Mouse (Mus musculus): Measurements from ENCODE around the gene Rnf40. TPM values are rescaled to one million over a fixed set of nuclear protein-coding genes. Genes with fewer than 3 reads are reported as not detected.
A peak's percentile ranks its signal among the peaks of the same experiment; 100 is the strongest.

Gene Rnf40
- total RNA-seq, 1 experiment = 71.0 TPM

DNA sequence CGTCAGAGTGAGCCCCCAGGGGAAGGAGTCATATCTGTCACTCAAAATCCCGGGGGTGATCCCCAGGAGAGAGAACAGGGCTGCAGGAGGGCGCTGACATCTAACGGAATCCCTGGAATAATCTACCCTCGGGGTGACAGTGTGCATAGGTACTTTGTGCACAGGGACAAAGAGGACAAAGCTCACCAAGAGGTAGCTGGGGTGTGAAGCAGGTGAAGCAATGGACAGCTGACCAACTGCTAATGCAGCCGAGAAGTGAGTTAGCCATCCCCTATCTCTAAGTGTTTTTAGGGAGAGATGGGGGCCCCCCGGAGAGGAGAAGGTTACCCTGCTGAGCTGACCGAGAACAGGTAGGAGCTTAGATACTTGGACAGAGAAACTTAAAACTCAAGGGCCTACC is 25.5 kb downstream of the Rnf40 start:
- Histone ChIP-seq H3K4me1 (ENCODE audit: control insufficient read depth in 2 of 2, insufficient read depth in 2 of 2, low read length in 2 of 2, poor library complexity in 1 of 2) (peaks cover 0 to 3% of the 10 kb centered on the region in 2 experiments; a peak in 1 of 4 replicates), H3K36me3 (ENCODE audit: control insufficient read depth, insufficient read depth, low read length, poor library complexity, severe bottlenecking) (peaks cover 30% of the 10 kb centered on the region), H3K27ac (ENCODE audit: insufficient read depth, low read depth, low read length, poor library complexity, severe bottlenecking) (no peak overlapping the region), H3K4me3 (ENCODE audit: insufficient read depth in 1 of 2, low read depth in 1 of 2, low read length in 2 of 2, poor library complexity in 1 of 2, severe bottlenecking in 1 of 2) (peak overlapping the region; percentile 56 to 80; a peak in 3 of 4 replicates), H3K9ac (ENCODE audit: insufficient read depth, low read depth, low read length, poor library complexity, severe bottlenecking) (peak overlapping the region; percentile 85), H3K9me3 (ENCODE audit: control insufficient read depth, insufficient read depth, low read depth, low read length) (peaks cover 23% of the 10 kb centered on the region)
- TF ChIP-seq ZNF384 (IDR thresholded peaks at IDR 0.05; ENCODE audit: low read depth, low read length) (no peak), HCFC1 (IDR thresholded peaks at IDR 0.05; ENCODE audit: borderline replicate concordance, insufficient read depth, low read length) (no peak), MAFK (IDR thresholded peaks at IDR 0.05; ENCODE audit: insufficient read depth, low read depth, low read length) (no peak), ZC3H11A (IDR thresholded peaks at IDR 0.05; ENCODE audit: borderline replicate concordance, low read depth, low read length) (no peak), CHD2 (IDR thresholded peaks at IDR 0.05; ENCODE audit: low read depth, low read length) (no peak)
- in situ Hi-C loops (cut with MboI; ENCODE audit: low sequenced_read_pairs in 2 of 2, unreplicated experiment in 2 of 2) = no loop called here
- DNase-seq (ENCODE audit: low read depth, low spot score) = no peak

DNA sequence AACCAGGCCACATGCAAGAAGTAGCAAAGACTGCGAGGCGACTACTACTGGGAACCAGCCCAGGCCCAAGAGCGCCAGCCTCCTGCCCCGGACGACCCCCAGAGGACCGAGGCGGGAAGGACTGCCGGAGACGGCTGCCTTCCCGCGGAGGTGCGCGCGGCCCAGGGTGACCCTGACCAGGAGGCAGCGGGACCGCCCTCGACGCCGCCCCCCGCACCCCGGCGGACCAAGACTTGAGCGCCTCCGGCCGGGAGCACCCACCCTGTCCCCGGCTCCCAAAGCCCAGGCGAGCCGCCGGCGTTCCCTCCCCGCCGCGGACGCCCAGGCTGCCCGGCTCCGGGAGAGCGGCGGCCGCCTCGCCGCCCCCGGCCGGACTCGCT is 25.9 kb downstream of the Rnf40 start:
- Histone ChIP-seq H3K9ac (ENCODE audit: insufficient read depth, low read depth, low read length, poor library complexity, severe bottlenecking) (peak overlapping the region; percentile 85), H3K36me3 (ENCODE audit: control insufficient read depth, insufficient read depth, low read length, poor library complexity, severe bottlenecking) (peaks cover 30% of the 10 kb centered on the region), H3K4me1 (ENCODE audit: control insufficient read depth in 2 of 2, insufficient read depth in 2 of 2, low read length in 2 of 2, poor library complexity in 1 of 2) (peaks cover 0 to 3% of the 10 kb centered on the region in 2 experiments; a peak in 1 of 4 replicates), H3K4me3 (ENCODE audit: insufficient read depth in 1 of 2, low read depth in 1 of 2, low read length in 2 of 2, poor library complexity in 1 of 2, severe bottlenecking in 1 of 2) (peak overlapping the region; percentile 56 to 80; a peak in 3 of 4 replicates), H3K9me3 (ENCODE audit: control insufficient read depth, insufficient read depth, low read depth, low read length) (peaks cover 22% of the 10 kb centered on the region), H3K27ac (ENCODE audit: insufficient read depth, low read depth, low read length, poor library complexity, severe bottlenecking) (no peak overlapping the region; the same call in 1 of the 2 replicates)
- DNase-seq (ENCODE audit: low read depth, low spot score) = no peak
- in situ Hi-C loops (cut with MboI; ENCODE audit: low sequenced_read_pairs in 2 of 2, unreplicated experiment in 2 of 2) = no loop called here
- no peak for TF ChIP-seq HCFC1 (IDR thresholded peaks at IDR 0.05; ENCODE audit: borderline replicate concordance, insufficient read depth, low read length)
- no peak for TF ChIP-seq MAFK (IDR thresholded peaks at IDR 0.05; ENCODE audit: insufficient read depth, low read depth, low read length)
- TF ChIP-seq ZNF384 (IDR thresholded peaks at IDR 0.05; ENCODE audit: low read depth, low read length) = no peak
- no peak for TF ChIP-seq ZC3H11A (IDR thresholded peaks at IDR 0.05; ENCODE audit: borderline replicate concordance, low read depth, low read length)
- no peak for TF ChIP-seq CHD2 (IDR thresholded peaks at IDR 0.05; ENCODE audit: low read depth, low read length)

DNA sequence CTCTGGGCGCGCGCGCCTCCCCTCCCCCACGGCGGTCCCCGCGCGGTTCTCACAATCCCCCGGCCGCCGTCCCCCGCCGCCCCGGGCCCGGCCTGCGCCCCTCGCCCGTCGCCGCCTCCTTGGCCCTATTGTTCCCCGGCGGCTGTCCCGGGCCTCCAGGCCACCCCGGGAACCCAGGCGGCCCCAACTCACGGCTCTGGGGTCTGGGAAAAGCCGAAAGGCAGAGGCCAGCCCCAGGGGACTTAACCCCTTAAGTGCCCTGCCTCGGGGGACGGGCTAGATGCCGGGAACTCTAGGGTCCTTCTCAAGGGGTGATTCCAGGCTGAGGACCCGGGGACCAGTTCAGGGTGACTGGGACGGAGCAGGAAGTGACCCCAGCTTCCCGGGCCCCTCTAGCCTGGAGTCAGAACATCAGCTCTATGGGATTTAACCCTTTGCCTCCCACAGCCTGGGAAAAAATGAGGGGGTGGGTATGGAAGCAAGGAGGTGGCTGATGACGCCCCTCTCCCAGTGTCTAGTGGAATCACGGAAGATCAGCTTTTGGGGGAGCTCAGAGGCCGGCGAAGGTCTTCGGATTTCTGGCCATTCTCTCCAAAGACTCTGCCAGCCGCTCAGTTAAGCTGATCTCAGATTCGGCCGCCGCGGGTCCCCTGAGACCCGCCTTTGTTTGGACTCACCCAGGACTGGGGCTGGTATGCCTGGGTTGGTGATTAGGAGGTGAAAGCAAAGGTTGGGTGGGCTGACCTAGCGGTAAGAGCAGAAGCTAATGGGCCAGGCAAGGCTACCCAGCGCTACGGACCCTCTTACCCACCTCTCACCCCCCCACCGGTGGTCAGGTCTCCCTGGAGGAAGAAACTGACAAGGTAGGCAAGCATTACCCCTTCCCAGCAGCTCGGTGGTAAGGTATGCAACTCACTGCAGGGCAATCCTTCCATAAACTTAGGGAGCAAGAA is 26.6 kb downstream of the Rnf40 start, which contains the start of gene Zfp629:
Gene Zfp629 (minus strand): TSS at position 907 of the 953 bp plus-strand sequence.
- in situ Hi-C loops (cut with MboI; ENCODE audit: low sequenced_read_pairs in 2 of 2, unreplicated experiment in 2 of 2) = no loop called here
- peaks cover 26% of the 10 kb centered on the region for H3K36me3 ChIP-seq (ENCODE audit: control insufficient read depth, insufficient read depth, low read length, poor library complexity, severe bottlenecking)
- H3K4me1 ChIP-seq (ENCODE audit: control insufficient read depth in 2 of 2, insufficient read depth in 2 of 2, low read length in 2 of 2, poor library complexity in 1 of 2) = peaks cover 0 to 3% of the 10 kb centered on the region in 2 experiments; a peak in 1 of 4 replicates
- peak within 1 kb of the TSS; percentile 80 to 98 for H3K4me3 ChIP-seq (ENCODE audit: insufficient read depth in 1 of 2, low read depth in 1 of 2, low read length in 2 of 2, poor library complexity in 1 of 2, severe bottlenecking in 1 of 2)
- H3K27ac ChIP-seq (ENCODE audit: insufficient read depth, low read depth, low read length, poor library complexity, severe bottlenecking) = no peak within 1 kb of the TSS; the same call in 1 of the 2 replicates
- TF ChIP-seq MAFK (IDR thresholded peaks at IDR 0.05; ENCODE audit: insufficient read depth, low read depth, low read length) = no peak
- TF ChIP-seq HCFC1 (IDR thresholded peaks at IDR 0.05; ENCODE audit: borderline replicate concordance, insufficient read depth, low read length) = peak; percentile 38; the same call in 1 of the 2 replicates
- DNase-seq (ENCODE audit: low read depth, low spot score) = no peak
- peak within 1 kb of the TSS; percentile 85 for H3K9ac ChIP-seq (ENCODE audit: insufficient read depth, low read depth, low read length, poor library complexity, severe bottlenecking)
- H3K9me3 ChIP-seq (ENCODE audit: control insufficient read depth, insufficient read depth, low read depth, low read length) = peaks cover 18% of the 10 kb centered on the region

GRCm38 (mm10) chr7:127616336-127616735 is 27.8 kb downstream of the Rnf40 start:
- no peak for DNase-seq (ENCODE audit: low read depth, low spot score)
- H3K4me1 ChIP-seq (ENCODE audit: control insufficient read depth in 2 of 2, insufficient read depth in 2 of 2, low read length in 2 of 2, poor library complexity in 1 of 2) = peaks cover 0 to 3% of the 10 kb centered on the region in 2 experiments; a peak in 1 of 4 replicates
- H3K4me3 ChIP-seq (ENCODE audit: insufficient read depth in 1 of 2, low read depth in 1 of 2, low read length in 2 of 2, poor library complexity in 1 of 2, severe bottlenecking in 1 of 2) = no peak overlapping the region
- no peak overlapping the region for H3K9ac ChIP-seq (ENCODE audit: insufficient read depth, low read depth, low read length, poor library complexity, severe bottlenecking)
- TF ChIP-seq MAFK (IDR thresholded peaks at IDR 0.05; ENCODE audit: insufficient read depth, low read depth, low read length) (no peak), ZC3H11A (IDR thresholded peaks at IDR 0.05; ENCODE audit: borderline replicate concordance, low read depth, low read length) (no peak), HCFC1 (IDR thresholded peaks at IDR 0.05; ENCODE audit: borderline replicate concordance, insufficient read depth, low read length) (no peak), ZNF384 (IDR thresholded peaks at IDR 0.05; ENCODE audit: low read depth, low read length) (no peak), CHD2 (IDR thresholded peaks at IDR 0.05; ENCODE audit: low read depth, low read length) (no peak)
- no peak overlapping the region for H3K27ac ChIP-seq (ENCODE audit: insufficient read depth, low read depth, low read length, poor library complexity, severe bottlenecking)
- peaks cover 14% of the 10 kb centered on the region for H3K36me3 ChIP-seq (ENCODE audit: control insufficient read depth, insufficient read depth, low read length, poor library complexity, severe bottlenecking)
- peaks cover 10% of the 10 kb centered on the region for H3K9me3 ChIP-seq (ENCODE audit: control insufficient read depth, insufficient read depth, low read depth, low read length)
- in situ Hi-C loops (cut with MboI; ENCODE audit: low sequenced_read_pairs in 2 of 2, unreplicated experiment in 2 of 2) = no loop called here

Measured in ES-E14 (cell line).